1 mouse cellular context compared by ENCODE assay signal in genomic region chr13:49205381-49205998, GRCm38 (mm10).
TF ChIP-seq lines count a peak whose summit lies in the region.

No protein-coding gene starts in this region.

TF ChIP-seq in C2C12, 6 proteins besides CTCF, POLR2A, EP300 and RAD21:
- TF ChIP-seq FOSL1 (IDR thresholded peaks at IDR 0.05; ENCODE audit: insufficient read depth, low read length, poor library complexity, severe bottlenecking), result peak; percentile 30
- peak; percentile 39 for TF ChIP-seq CEBPB (IDR thresholded peaks at IDR 0.05; ENCODE audit: low read depth)
- TF ChIP-seq MYOG (IDR thresholded peaks at IDR 0.05; ENCODE audit: control insufficient read depth, extremely low read depth, insufficient read length), result no peak
- TF ChIP-seq USF1 (IDR thresholded peaks at IDR 0.05; ENCODE audit: low read depth), result peak; percentile 86
- TF ChIP-seq MAX (IDR thresholded peaks at IDR 0.05), result peak; percentile 97
- peak; percentile 55 for TF ChIP-seq MYOD1 (IDR thresholded peaks at IDR 0.05; ENCODE audit: control insufficient read depth, insufficient read length, low read depth)
